Mouse (Mus musculus) adrenal gland, adult 18-20 months (tissue): Measurements from ENCODE around the gene Tnfrsf1b. TPM values are rescaled to one million over a fixed set of nuclear protein-coding genes. Genes with fewer than 3 reads are reported as not detected.

ENCODE experiments used
- DNase-seq, 2 experiments: peaks; one replicate each; pipeline ENCODE4 v3.0.0; 2021 to 2022; ENCODE audit warnings: low spot score in 2 of 2
- long read RNA-seq, 2 experiments: library from polyadenylated mRNA; stranded (forward); transcript quantifications; one replicate each; pipeline ENCODE4 v2.0.0; 2021
- total RNA-seq, 2 experiments: library from RNA; stranded (reverse); gene quantifications; 1 replicate in 1 of 2; 2 replicates in 1 of 2; pipeline ENCODE4 v1.2.3; 2021

Gene Tnfrsf1b
- 10 to 100 TPM in 1 of 2 experiments, 1 to 10 TPM in 1; 8.5 to 18.4 TPM for total RNA-seq
- long read RNA-seq, experiment 1, transcript Tnfrsf1b-201 (10 exons, 3,818 nt): major isoform, 10 of 14 reads
- long read RNA-seq, experiment 1, partial matches to known transcripts: 2 of 14 reads
- long read RNA-seq, experiment 1, other reads (novel, unspliced or antisense): 2 of 14 reads
- long read RNA-seq, experiment 2, partial matches to known transcripts: 0 of 3 reads
- long read RNA-seq, experiment 2, other reads (novel, unspliced or antisense): 1 of 3 reads

GRCm38 (mm10) chr4:145246173-145247011 lies at the start of gene Tnfrsf1b:
Gene Tnfrsf1b, minus strand, starts transcription at chr4:145246870.
- peak; percentile 64 to 73 for DNase-seq

- DNase-seq: peak; percentile 67 to 70
These were observed 49.1 kb upstream of the Tnfrsf1b start for GRCm38 (mm10) chr4:145295589-145296300.

DNA sequence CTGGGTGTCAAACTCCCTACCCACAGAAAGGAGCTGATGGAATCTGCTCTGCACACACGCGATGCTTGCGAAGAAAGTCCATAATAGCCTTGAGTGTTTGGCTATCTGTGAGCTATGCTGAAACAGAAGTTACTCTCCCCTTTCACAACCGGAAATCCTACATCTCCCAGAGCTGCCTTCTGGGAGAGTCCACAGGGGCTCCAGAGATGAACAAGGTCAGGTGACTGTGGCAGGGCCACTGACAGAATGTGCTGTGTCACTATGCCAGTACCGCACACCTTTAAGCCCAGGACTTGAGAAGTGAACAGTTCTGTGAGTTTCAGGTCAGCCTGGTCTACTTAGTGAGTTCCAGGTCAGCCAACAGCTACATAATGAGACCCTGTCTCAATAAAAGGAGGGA lies 47.9 kb upstream of the Tnfrsf1b start:
- no peak for DNase-seq

DNA sequence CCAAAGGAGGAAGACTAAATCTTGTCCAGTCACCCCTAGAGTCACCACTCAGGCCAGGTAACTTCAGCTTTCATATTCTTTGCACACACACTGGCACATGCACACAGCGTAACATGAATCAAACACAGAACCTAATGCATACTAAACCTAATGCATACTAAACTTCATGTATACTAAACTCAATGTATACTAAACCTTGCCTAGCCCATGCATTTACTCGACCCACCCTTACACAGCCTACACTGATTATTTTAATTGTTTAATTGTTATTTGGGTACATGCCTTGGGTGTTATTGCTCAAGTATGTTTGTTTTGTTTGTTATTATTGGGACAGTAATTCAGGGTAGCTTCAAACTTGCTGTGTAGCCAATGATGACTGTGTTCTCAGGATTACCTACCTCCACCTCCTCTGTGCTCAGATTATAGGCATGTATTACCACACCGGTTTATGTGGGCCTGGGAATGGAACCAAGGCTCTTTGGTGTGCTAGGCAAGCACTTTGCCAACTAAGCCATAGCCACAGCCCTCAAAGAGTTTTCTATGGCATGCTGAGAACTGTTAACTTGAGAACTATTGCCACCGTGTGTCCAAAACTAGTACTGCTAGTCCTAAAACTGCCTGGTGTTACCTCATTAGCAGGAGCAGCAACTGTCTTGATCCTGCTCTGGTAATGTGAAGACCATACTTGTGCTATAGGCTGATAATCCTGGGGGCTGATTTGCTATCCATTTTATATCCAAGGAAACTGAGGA lies 39.9 kb upstream of the Tnfrsf1b start:
- peak; percentile 52 to 67 for DNase-seq

GRCm38 (mm10) chr4:145284675-145285074 lies 38.0 kb upstream of the Tnfrsf1b start:
- no peak for DNase-seq

- DNase-seq: no peak
These were observed 36.8 kb upstream of the Tnfrsf1b start for GRCm38 (mm10) chr4:145283441-145283840.

- DNase-seq: no peak
These were observed 34.3 kb upstream of the Tnfrsf1b start for GRCm38 (mm10) chr4:145280966-145281365.

GRCm38 (mm10) chr4:145278724-145279370 lies 32.2 kb upstream of the Tnfrsf1b start:
- DNase-seq: no peak

DNA sequence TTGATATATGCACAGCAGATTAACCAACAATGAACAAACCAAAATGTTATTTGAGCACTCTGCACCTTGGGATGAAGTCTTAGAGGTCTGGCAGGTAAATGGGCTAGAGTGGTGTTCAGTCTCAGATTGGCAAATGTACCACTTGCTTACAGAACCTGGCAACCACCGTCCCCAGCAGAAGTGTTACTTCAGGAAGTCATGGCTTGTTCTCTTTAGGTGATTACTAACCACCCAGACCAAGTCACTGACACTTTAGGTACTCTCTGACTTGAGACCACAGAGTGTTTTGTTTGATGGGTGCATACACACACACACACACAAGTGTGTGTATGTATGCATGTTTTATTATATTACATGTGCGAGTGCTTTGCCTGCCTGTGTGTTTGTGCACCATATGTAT lies 31.6 kb upstream of the Tnfrsf1b start:
- no peak for DNase-seq

GRCm38 (mm10) chr4:145276368-145277249 lies 29.9 kb upstream of the Tnfrsf1b start:
- no peak for DNase-seq

DNA sequence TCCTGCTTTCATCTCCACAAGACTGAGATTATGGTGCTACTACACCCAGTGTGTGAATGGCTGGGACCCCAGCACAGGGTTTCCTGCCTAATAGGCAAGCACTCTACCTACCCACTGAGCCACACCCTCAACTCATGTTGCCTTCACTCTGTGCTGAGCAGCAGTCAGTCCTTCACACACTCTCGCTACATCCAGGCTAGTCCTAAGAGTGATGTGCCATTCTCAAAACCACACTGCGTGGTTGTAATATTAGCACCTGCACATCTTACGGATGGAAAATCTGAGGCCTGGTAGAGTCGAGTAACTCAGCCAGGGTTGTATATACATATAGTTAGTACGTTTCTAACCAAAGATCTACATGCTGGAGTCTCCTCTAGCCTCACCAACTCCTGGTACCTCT lies 28.2 kb upstream of the Tnfrsf1b start:
- DNase-seq: no peak

DNA sequence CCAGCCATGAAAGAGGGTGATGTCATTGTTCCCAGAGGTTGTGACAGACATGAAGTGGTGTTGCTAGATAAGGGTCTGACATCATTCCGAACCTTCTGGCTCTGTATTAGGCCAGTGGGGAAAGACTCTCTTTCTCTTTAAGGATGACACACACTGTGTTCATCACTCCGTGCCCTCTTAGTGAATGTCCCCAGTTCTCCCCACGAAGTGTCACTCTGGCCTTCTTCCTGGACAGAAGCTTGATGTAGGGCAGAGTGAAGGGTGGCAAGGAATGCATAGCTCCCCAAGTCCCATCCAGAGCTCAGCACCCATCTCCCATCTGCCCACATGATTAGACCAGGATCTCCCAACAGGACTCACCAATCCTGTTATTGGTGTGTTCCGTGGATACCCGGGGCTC lies 27.3 kb upstream of the Tnfrsf1b start:
- DNase-seq: no peak

GRCm38 (mm10) chr4:145272763-145273162 lies 26.1 kb upstream of the Tnfrsf1b start:
- DNase-seq: no peak

GRCm38 (mm10) chr4:145271634-145272033 lies 25.0 kb upstream of the Tnfrsf1b start:
- DNase-seq: no peak

- DNase-seq: no peak
These were observed 23.5 kb upstream of the Tnfrsf1b start for GRCm38 (mm10) chr4:145270136-145270535.

DNA sequence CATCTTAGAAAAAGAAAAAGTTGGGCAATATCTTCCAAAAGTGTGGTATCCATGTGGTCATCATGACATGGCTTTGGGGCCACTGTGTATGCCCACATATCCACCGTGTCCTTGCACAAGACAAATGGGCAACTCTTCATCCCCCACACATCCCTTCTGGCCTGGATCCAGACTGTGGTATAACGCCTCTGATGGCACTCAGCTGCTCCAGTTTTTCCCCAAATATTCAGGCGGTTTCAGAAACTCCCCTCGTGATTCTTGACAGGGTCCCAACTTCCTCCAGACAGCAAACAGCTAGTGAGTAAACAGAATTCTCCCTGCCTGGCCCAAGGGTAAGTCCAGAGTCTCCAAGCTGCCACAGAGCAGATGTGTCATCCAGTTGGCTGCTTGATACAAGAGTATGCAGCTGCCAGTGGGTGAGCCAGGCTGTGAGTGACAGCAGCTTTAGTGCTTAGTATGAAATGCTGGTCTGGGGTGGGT lies 21.0 kb upstream of the Tnfrsf1b start:
- no peak for DNase-seq

DNA sequence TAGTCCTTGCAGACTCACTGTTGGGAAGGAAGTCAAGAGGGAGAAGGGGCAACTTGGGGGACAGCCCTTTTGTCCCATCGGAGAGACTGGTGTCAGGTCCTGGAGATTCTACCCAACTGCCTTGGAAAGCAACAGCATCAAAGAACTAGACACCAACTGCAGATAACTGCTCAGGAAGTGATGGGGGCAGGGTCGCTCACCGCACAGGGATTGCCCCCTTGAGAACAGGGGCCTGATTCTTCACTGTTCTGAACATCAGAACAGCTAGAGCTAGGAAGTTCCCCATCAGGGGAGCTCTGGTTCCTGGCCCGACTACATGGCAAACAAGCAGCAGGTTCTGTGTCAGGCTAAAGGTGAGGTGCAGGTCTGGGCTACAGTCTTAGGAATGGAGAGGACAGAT lies 19.8 kb upstream of the Tnfrsf1b start:
- no peak for DNase-seq

GRCm38 (mm10) chr4:145264761-145265160 lies 18.1 kb upstream of the Tnfrsf1b start:
- no peak for DNase-seq

DNA sequence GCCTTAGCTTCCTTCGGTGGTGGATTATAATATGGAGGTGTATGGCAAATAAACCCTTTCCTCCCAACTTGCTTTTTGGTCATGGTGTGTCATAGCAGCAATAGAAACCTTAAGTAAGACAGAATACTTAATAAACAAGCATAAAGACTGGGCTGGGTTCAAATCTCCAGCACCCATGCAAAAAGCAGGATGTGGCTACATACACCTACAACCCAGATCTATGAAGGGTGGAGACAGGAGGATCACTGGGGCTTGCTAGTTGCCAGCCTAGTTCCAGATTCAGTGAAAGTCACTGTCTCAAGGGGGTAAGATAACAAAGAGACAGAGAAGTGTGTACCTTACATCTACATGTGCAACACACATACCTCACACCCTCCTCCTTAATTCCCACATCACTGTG lies 16.9 kb upstream of the Tnfrsf1b start:
- no peak for DNase-seq
